Mouse (Mus musculus) gastrocnemius, postnatal 4 days (tissue): ENCODE measurements at regions not wholly inside any gene's neighbourhood (a gene's known extent, or its start where the extent isn't known, plus 50 kb on each side); places are given as distances from the start of the nearest gene placed in this dataset. TPM values are rescaled to one million over a fixed set of nuclear protein-coding genes. Genes with fewer than 3 reads are reported as not detected.

ENCODE experiments used
- DNase-seq, 2 experiments: peaks; one replicate each; pipeline ENCODE4 v3.0.0; 2021 to 2022; ENCODE audit warnings: low spot score in 2 of 2, mixed read lengths in 2 of 2
- microRNA-seq: library from miRNA; unstranded; fragments of <30 nt; microRNA quantifications from one replicate; pipeline ENCODE4 v1.2.0, GENCODE M21; 2021

GRCm38 (mm10) chr7:115373781-115374533 lies 630.5 kb downstream of the Insc start:
- no peak for DNase-seq

GRCm38 (mm10) chr7:115376067-115376466 lies 632.6 kb downstream of the Insc start:
- no peak for DNase-seq

- DNase-seq, result no peak
Measured at GRCm38 (mm10) chr7:115378836-115379235, 635.3 kb downstream of the Insc start.

- DNase-seq, result no peak
Measured at GRCm38 (mm10) chr7:115379600-115379999, 636.1 kb downstream of the Insc start.

GRCm38 (mm10) chr7:115380989-115381610 lies 637.6 kb downstream of the Insc start:
- no peak for DNase-seq

- DNase-seq, result no peak
Measured at GRCm38 (mm10) chr7:115382876-115383275, 639.4 kb downstream of the Insc start.

- DNase-seq, result no peak
Measured at GRCm38 (mm10) chr7:115388874-115389273, 645.4 kb downstream of the Insc start.

- no peak for DNase-seq
Measured at GRCm38 (mm10) chr7:115392520-115392919, 646.1 kb downstream of the Sox6 start.

- peak in 1 of 2 experiments; percentile 7 for DNase-seq
Measured at GRCm38 (mm10) chr7:115398202-115398601, 640.4 kb downstream of the Sox6 start.

GRCm38 (mm10) chr7:115399461-115399860 lies 639.1 kb downstream of the Sox6 start:
- DNase-seq, result no peak

GRCm38 (mm10) chr7:115407889-115408288 lies 630.7 kb downstream of the Sox6 start:
- no peak for DNase-seq

- DNase-seq, result no peak
Measured at GRCm38 (mm10) chr7:115408915-115409314, 629.7 kb downstream of the Sox6 start.

- DNase-seq, result peak in 1 of 2 experiments; percentile 1
Measured at GRCm38 (mm10) chr7:115410501-115411230, 627.9 kb downstream of the Sox6 start.

GRCm38 (mm10) chr7:115411456-115411855 lies 627.1 kb downstream of the Sox6 start:
- peak in 1 of 2 experiments; percentile 23 for DNase-seq

GRCm38 (mm10) chr7:115415147-115415561 lies 623.4 kb downstream of the Sox6 start:
- no peak for DNase-seq

Small RNA genes in the stretch of these regions (microRNA-seq; reads per million reads assigned to microRNA genes)
- gene Gm27684, result not detected
